Mouse (Mus musculus): Measurements from ENCODE around the gene Lpar2. TPM values are rescaled to one million over a fixed set of nuclear protein-coding genes. Genes with fewer than 3 reads are reported as not detected.
A peak's percentile ranks its signal among the peaks of the same experiment; 100 is the strongest.

The Lpar2 gene
- polyA plus RNA-seq, 1 experiment = 0.08 TPM

GRCm38 (mm10) chr8:69793666-69794065 is 28.6 kb upstream of the Lpar2 start:
- H3K9me3 ChIP-seq = no peaks in the 10 kb centered on the region
- no peaks in the 10 kb centered on the region for H3K27me3 ChIP-seq (replicated peaks)
- no peak overlapping the region for H3K4me3 ChIP-seq (replicated peaks)
- TF ChIP-seq GATA1 (IDR thresholded peaks at IDR 0.05; ENCODE audit: borderline replicate concordance, low read length) (no peak), FLI1 (IDR thresholded peaks at IDR 0.05; ENCODE audit: low read length) (no peak)
- H3K36me3 ChIP-seq (replicated peaks; ENCODE audit: low read length) = peaks cover 61% of the 10 kb centered on the region
- H3K4me1 ChIP-seq = peaks cover 48% of the 10 kb centered on the region

- peaks cover 45% of the 10 kb centered on the region for H3K4me1 ChIP-seq
- H3K36me3 ChIP-seq (replicated peaks; ENCODE audit: low read length) = peaks cover 65% of the 10 kb centered on the region
- H3K27me3 ChIP-seq (replicated peaks) = no peaks in the 10 kb centered on the region
- no peak for TF ChIP-seq GATA1 (IDR thresholded peaks at IDR 0.05; ENCODE audit: borderline replicate concordance, low read length)
- TF ChIP-seq FLI1 (IDR thresholded peaks at IDR 0.05; ENCODE audit: low read length) = no peak
- H3K9me3 ChIP-seq = no peaks in the 10 kb centered on the region
- H3K4me3 ChIP-seq (replicated peaks) = peak overlapping the region; percentile 46
These were observed 28.1 kb upstream of the Lpar2 start for GRCm38 (mm10) chr8:69794096-69794495.

DNA sequence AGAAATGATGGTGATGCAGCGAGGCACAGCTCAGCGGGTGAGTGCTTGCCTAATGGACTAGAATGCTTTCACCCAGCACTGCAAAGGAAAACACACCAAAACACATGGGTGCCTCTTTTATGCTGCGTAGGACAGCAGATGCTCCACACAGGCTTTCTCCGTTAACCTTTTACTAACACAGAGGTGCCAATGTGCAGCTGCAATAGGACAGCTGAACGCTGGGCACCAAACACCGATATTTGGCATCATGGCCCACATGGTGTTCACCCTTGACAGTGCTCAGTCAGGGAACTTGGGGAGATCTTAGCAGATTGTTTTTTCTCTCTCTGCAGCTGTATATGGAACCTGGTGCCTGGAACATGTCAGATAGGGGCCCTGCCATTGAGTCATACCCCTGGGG is 27.3 kb upstream of the Lpar2 start:
- Histone ChIP-seq H3K27me3 (replicated peaks) (no peaks in the 10 kb centered on the region), H3K4me1 (peaks cover 37% of the 10 kb centered on the region), H3K9me3 (no peaks in the 10 kb centered on the region), H3K4me3 (replicated peaks) (no peak overlapping the region), H3K36me3 (replicated peaks; ENCODE audit: low read length) (peaks cover 73% of the 10 kb centered on the region)
- no peak for TF ChIP-seq FLI1 (IDR thresholded peaks at IDR 0.05; ENCODE audit: low read length)

- Histone ChIP-seq H3K36me3 (replicated peaks; ENCODE audit: low read length) (peaks cover 91% of the 10 kb centered on the region), H3K4me1 (peaks cover 34% of the 10 kb centered on the region), H3K4me3 (replicated peaks) (no peak overlapping the region), H3K9me3 (no peaks in the 10 kb centered on the region), H3K27me3 (replicated peaks) (no peaks in the 10 kb centered on the region)
- TF ChIP-seq GATA1 (IDR thresholded peaks at IDR 0.05; ENCODE audit: borderline replicate concordance, low read length) (no peak), FLI1 (IDR thresholded peaks at IDR 0.05; ENCODE audit: low read length) (no peak)
These were observed 25.4 kb upstream of the Lpar2 start for GRCm38 (mm10) chr8:69796721-69797345.

GRCm38 (mm10) chr8:69797661-69798060 is 24.6 kb upstream of the Lpar2 start:
- TF ChIP-seq GATA1 (IDR thresholded peaks at IDR 0.05; ENCODE audit: borderline replicate concordance, low read length) = no peak
- TF ChIP-seq FLI1 (IDR thresholded peaks at IDR 0.05; ENCODE audit: low read length) = no peak
- Histone ChIP-seq H3K27me3 (replicated peaks) (no peaks in the 10 kb centered on the region), H3K36me3 (replicated peaks; ENCODE audit: low read length) (peaks cover 99% of the 10 kb centered on the region), H3K4me3 (replicated peaks) (no peak overlapping the region), H3K9me3 (no peaks in the 10 kb centered on the region), H3K4me1 (peaks cover 26% of the 10 kb centered on the region)

DNA sequence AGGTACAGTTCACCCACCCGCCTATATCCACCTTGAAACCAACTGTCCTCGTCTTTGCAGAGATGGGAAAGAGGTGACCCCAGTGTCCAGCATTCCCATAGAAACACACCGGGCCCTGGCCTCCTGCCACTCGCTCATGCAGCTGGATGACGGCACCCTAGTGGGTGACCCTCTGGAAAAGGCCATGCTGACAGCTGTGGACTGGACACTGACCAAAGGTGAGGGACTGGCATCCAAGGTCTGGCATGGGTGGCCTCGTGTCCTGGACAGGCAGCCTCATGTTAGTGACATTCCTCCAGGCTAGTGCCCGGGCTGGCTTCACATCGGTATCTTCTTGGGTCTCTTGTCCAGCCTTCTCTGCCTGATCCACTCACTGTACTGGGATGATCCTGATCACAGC is 23.0 kb upstream of the Lpar2 start:
- no peaks in the 10 kb centered on the region for H3K27me3 ChIP-seq (replicated peaks)
- H3K9me3 ChIP-seq = no peaks in the 10 kb centered on the region

GRCm38 (mm10) chr8:69799946-69800345 is 22.3 kb upstream of the Lpar2 start:
- H3K36me3 ChIP-seq (replicated peaks; ENCODE audit: low read length) = peaks cover 98% of the 10 kb centered on the region
- H3K4me1 ChIP-seq = peaks cover 10% of the 10 kb centered on the region
- no peaks in the 10 kb centered on the region for H3K27me3 ChIP-seq (replicated peaks)
- H3K4me3 ChIP-seq (replicated peaks) = no peak overlapping the region
- no peak for TF ChIP-seq FLI1 (IDR thresholded peaks at IDR 0.05; ENCODE audit: low read length)
- TF ChIP-seq GATA1 (IDR thresholded peaks at IDR 0.05; ENCODE audit: borderline replicate concordance, low read length) = no peak
- H3K9me3 ChIP-seq = no peaks in the 10 kb centered on the region

More for the DNA sequence above, 23.0 kb upstream of the Lpar2 start:
- peaks cover 99% of the 10 kb centered on the region for H3K36me3 ChIP-seq (replicated peaks; ENCODE audit: low read length)
- TF ChIP-seq FLI1 (IDR thresholded peaks at IDR 0.05; ENCODE audit: low read length) = no peak
- TF ChIP-seq GATA1 (IDR thresholded peaks at IDR 0.05; ENCODE audit: borderline replicate concordance, low read length) = no peak
- H3K4me1 ChIP-seq = peaks cover 14% of the 10 kb centered on the region
- no peak overlapping the region for H3K4me3 ChIP-seq (replicated peaks)

- TF ChIP-seq GATA1 (IDR thresholded peaks at IDR 0.05; ENCODE audit: borderline replicate concordance, low read length) (no peak), FLI1 (IDR thresholded peaks at IDR 0.05; ENCODE audit: low read length) (no peak)
- H3K4me3 ChIP-seq (replicated peaks) = no peak overlapping the region
- peaks cover 98% of the 10 kb centered on the region for H3K36me3 ChIP-seq (replicated peaks; ENCODE audit: low read length)
- H3K27me3 ChIP-seq (replicated peaks) = no peaks in the 10 kb centered on the region
- peaks cover 23% of the 10 kb centered on the region; the same call in 1 of the 2 replicates for H3K4me1 ChIP-seq
- no peaks in the 10 kb centered on the region for H3K9me3 ChIP-seq
These were observed 20.4 kb upstream of the Lpar2 start for GRCm38 (mm10) chr8:69801796-69802195.

DNA sequence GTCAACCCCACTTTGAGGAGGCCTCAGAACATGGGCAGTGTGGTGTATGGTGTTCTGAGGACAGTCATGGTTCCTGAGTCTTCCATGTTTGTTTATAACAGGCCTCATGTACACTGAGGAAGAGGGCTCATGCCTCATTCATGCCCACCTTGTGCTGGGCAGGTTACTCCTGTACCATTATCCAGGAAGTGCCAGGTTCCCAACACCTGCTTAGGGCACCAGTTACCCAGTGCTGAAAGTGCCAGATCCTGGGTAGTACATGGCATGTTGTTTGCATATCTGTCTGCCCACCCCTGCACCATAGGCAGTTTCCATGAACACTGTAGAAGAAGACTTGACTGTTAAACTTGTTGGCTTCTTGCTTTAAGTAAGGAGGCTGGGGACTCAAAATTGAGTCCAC is 20.0 kb upstream of the Lpar2 start:
- Histone ChIP-seq H3K4me3 (replicated peaks) (no peak overlapping the region), H3K36me3 (replicated peaks; ENCODE audit: low read length) (peaks cover 98% of the 10 kb centered on the region), H3K4me1 (peaks cover 27% of the 10 kb centered on the region), H3K9me3 (no peaks in the 10 kb centered on the region), H3K27me3 (replicated peaks) (no peaks in the 10 kb centered on the region)
- TF ChIP-seq GATA1 (IDR thresholded peaks at IDR 0.05; ENCODE audit: borderline replicate concordance, low read length) (no peak), FLI1 (IDR thresholded peaks at IDR 0.05; ENCODE audit: low read length) (no peak)

DNA sequence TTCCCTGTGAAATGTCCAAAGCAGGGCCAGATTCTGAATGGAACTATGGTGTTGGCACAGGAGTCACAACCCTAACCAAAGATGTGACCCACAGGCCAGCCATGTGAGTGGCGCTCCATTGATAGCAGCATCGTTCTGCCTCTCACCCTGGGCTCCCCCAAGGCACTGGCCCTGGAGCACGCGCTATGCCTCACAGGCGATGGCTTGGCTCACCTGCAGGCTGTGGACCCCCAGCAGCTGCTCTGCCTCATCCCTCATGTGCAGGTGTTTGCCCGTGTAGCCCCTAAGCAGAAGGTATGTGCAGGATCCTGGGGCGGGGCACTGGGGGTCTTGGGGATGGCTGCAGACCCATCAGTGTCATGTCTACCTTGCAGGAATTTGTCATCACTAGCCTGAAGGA is 18.9 kb upstream of the Lpar2 start:
- H3K27me3 ChIP-seq (replicated peaks) = no peaks in the 10 kb centered on the region
- TF ChIP-seq GATA1 (IDR thresholded peaks at IDR 0.05; ENCODE audit: borderline replicate concordance, low read length) (no peak), FLI1 (IDR thresholded peaks at IDR 0.05; ENCODE audit: low read length) (no peak)
- H3K4me1 ChIP-seq = peaks cover 39% of the 10 kb centered on the region
- H3K9me3 ChIP-seq = no peaks in the 10 kb centered on the region
- no peak overlapping the region for H3K4me3 ChIP-seq (replicated peaks)
- H3K36me3 ChIP-seq (replicated peaks; ENCODE audit: low read length) = peaks cover 98% of the 10 kb centered on the region

DNA sequence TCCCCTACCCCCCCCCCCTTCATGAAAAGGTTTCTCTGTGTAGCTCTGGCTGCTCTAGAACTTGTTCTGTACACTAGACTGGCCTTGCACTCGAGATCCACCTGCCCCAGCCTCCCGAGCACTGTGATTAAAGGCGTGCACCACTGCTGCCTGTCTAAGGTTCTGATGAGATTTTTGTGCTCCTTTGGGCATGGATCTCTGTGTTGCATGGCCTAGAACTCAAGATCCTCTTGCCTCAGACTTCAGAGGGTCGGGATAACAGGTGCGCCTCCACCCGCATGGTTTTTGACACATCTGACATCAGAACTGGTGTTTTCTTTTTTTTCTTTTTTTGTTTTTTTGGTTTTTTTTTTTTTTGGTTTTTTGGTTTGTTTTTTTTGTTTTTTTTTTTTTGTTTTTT is 17.7 kb upstream of the Lpar2 start:
- peaks cover 51% of the 10 kb centered on the region for H3K4me1 ChIP-seq
- H3K27me3 ChIP-seq (replicated peaks) = no peaks in the 10 kb centered on the region
- H3K9me3 ChIP-seq = no peaks in the 10 kb centered on the region
- peaks cover 86% of the 10 kb centered on the region for H3K36me3 ChIP-seq (replicated peaks; ENCODE audit: low read length)
- no peak for TF ChIP-seq FLI1 (IDR thresholded peaks at IDR 0.05; ENCODE audit: low read length)
- no peak for TF ChIP-seq GATA1 (IDR thresholded peaks at IDR 0.05; ENCODE audit: borderline replicate concordance, low read length)
- H3K4me3 ChIP-seq (replicated peaks) = no peak overlapping the region

Measured in megakaryocyte, embryonic 14.5 days (primary cell).